Mouse (Mus musculus): ENCODE measurements around the gene Gjb1. TPM values are rescaled to one million over a fixed set of nuclear protein-coding genes. Genes with fewer than 3 reads are reported as not detected.
"Not testable (repeated sequence)": the region's sequence is repeated elsewhere in the genome, so short reads cannot be mapped to it uniquely, and the experiment has no call there.

The Gjb1 gene
- polyA plus RNA-seq (2015; fragmentation: Nextera tagmentation; extraction: Ambion mirVana), result 1.7 and 1.9 TPM in 2 replicates

GRCm38 (mm10) chrX:101376190-101376968 is at the start of gene Gjb1:
Gene Gjb1 (plus strand): TSS chrX:101376378.
- ATAC-seq (ENCODE audit: low FRiP score, low read depth), result no peak
- H3K4me3 ChIP-seq, result no peak within 1 kb of the TSS
- no peak within 1 kb of the TSS for H3K4me2 ChIP-seq
- no peaks in the 10 kb centered on the region for H3K36me3 ChIP-seq
- no peaks in the 10 kb centered on the region for H3K9me3 ChIP-seq
- WGBS, result 83% methylated on average over 7 of the region's 7 CpGs
- H3K27ac ChIP-seq (replicated peaks), result no peak within 1 kb of the TSS
- no peaks in the 10 kb centered on the region for H3K27me3 ChIP-seq
- no peak within 1 kb of the TSS for H3K9ac ChIP-seq
- H3K4me1 ChIP-seq (replicated peaks), result no peaks in the 10 kb centered on the region

- no peak overlapping the region for H3K9ac ChIP-seq
Observed at GRCm38 (mm10) chrX:101329372-101330028, 46.7 kb upstream of the Gjb1 start.

GRCm38 (mm10) chrX:101332031-101332374 is 44.2 kb upstream of the Gjb1 start:
- H3K9ac ChIP-seq, result no peak overlapping the region
- peak overlapping the region; percentile 37 for H3K4me3 ChIP-seq
- H3K4me2 ChIP-seq, result peak overlapping the region; percentile 51
- 48% methylated on average over 9 of the region's 9 CpGs for WGBS
- 0 out of 2 replicates have a peak, but pooled peaks cover 3% of the 10 kb centered on the region for H3K4me1 ChIP-seq (replicated peaks)
- H3K9me3 ChIP-seq, result no peaks in the 10 kb centered on the region
- peak overlapping the region; percentile 91 for H3K27ac ChIP-seq (replicated peaks)
- no peaks in the 10 kb centered on the region for H3K36me3 ChIP-seq
- no peaks in the 10 kb centered on the region for H3K27me3 ChIP-seq
- ATAC-seq (ENCODE audit: low FRiP score, low read depth), result peak; percentile 43

More at GRCm38 (mm10) chrX:101329372-101330028, 46.7 kb upstream of the Gjb1 start:
- Histone ChIP-seq H3K36me3 (no peaks in the 10 kb centered on the region), H3K4me3 (no peak overlapping the region), H3K4me1 (replicated peaks) (0 out of 2 replicates have a peak, but pooled peaks cover 3% of the 10 kb centered on the region), H3K27ac (replicated peaks) (peak overlapping the region; percentile 77), H3K4me2 (peak overlapping the region; percentile 15; the same call in 1 of the 2 replicates), H3K27me3 (no peaks in the 10 kb centered on the region), H3K9me3 (no peaks in the 10 kb centered on the region)
- no peak for ATAC-seq (ENCODE audit: low FRiP score, low read depth)
- WGBS, result 23% methylated on average over 7 of the region's 10 CpGs

DNA sequence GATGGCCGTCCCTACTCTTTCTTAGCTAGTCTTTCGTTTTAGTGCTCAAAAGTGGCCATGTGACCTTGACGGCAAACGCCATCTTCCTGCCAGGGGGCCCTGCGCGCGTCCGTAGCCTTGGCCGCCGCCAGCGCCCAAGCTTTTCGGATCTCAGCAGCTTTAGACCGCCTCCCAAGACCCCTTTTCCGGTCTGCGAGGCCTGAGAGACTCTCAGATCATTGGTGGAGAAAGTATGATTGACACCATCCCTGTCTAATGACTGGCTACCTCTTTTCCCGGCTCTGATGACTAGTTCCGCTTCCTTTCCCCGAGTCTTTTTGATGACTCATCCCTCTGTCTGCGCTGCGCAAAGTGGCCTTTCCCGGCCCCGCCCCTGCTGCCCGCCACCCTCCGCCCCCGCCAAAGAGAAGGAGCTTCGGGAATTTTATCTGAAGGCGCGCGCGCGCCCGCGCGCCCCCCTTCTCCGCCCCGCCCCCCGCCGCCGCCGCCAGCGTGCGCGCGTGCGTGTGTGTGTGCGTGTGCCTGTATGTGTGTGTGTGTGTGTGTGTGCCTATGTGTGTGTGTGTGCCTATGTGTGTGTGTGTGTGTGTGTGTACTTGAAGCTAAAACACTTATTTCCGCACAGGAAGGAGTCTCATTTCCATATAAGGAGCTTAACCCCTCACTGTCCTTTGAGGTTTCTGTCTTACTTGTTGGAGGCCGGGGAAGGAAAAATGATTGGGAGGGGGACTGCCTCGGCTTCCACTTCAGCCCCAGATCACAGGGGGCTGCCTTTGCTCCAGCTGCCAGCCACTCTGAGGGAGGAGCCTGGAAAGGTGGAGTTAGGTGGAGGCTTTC is 43.6 kb upstream of the Gjb1 start:
- Histone ChIP-seq H3K4me1 (replicated peaks) (0 out of 2 replicates have a peak, but pooled peaks cover 3% of the 10 kb centered on the region), H3K4me2 (peak overlapping the region; percentile 54), H3K36me3 (no peaks in the 10 kb centered on the region), H3K4me3 (peak overlapping the region; percentile 37), H3K27ac (replicated peaks) (peak overlapping the region; percentile 91), H3K9me3 (no peaks in the 10 kb centered on the region), H3K9ac (peak overlapping the region; percentile 40), H3K27me3 (no peaks in the 10 kb centered on the region)
- ATAC-seq (ENCODE audit: low FRiP score, low read depth), result peak; percentile 96
- WGBS, result 19% methylated on average over 34 of the region's 49 CpGs

DNA sequence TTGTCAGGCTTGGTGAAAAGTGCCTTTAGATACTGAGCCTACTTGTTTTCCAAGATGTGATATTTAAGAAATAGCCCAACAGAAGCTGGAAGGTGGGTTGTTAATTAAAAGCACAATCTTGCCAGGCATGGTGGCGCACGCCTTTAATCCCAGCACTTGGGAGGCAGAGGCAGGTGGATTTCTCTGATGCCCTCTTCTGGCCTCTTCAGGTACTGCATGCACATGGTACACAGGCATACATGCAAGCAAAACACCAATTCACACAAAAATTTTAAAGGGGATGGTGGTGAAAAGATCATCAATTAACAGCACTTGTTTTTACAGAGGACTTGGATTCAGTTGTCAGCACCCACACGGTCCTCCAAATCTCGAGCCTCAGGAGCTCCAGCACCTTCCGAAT is 41.6 kb upstream of the Gjb1 start:
- H3K27me3 ChIP-seq, result no peaks in the 10 kb centered on the region
- no peak overlapping the region for H3K9ac ChIP-seq
- H3K4me2 ChIP-seq, result no peak overlapping the region
- no peak overlapping the region for H3K4me3 ChIP-seq
- no peaks in the 10 kb centered on the region for H3K9me3 ChIP-seq
- no peak for ATAC-seq (ENCODE audit: low FRiP score, low read depth)
- WGBS, result 91% methylated on average over 5 of the region's 5 CpGs
- H3K27ac ChIP-seq (replicated peaks), result no peak overlapping the region
- no peaks in the 10 kb centered on the region for H3K4me1 ChIP-seq (replicated peaks)
- H3K36me3 ChIP-seq, result no peaks in the 10 kb centered on the region

GRCm38 (mm10) chrX:101338666-101339065 is 37.5 kb upstream of the Gjb1 start:
- Histone ChIP-seq H3K36me3 (no peaks in the 10 kb centered on the region), H3K4me3 (no peak overlapping the region), H3K4me2 (no peak overlapping the region), H3K4me1 (replicated peaks) (no peaks in the 10 kb centered on the region), H3K27me3 (no peaks in the 10 kb centered on the region), H3K27ac (replicated peaks) (no peak overlapping the region), H3K9ac (no peak overlapping the region), H3K9me3 (no peaks in the 10 kb centered on the region)
- WGBS, result 57% methylated on average over 4 of the region's 4 CpGs
- ATAC-seq (ENCODE audit: low FRiP score, low read depth), result no peak

GRCm38 (mm10) chrX:101342837-101343236 is 33.3 kb upstream of the Gjb1 start:
- not testable (repeated sequence) for H3K27ac ChIP-seq (replicated peaks); H3K4me3 ChIP-seq; H3K4me1 ChIP-seq (replicated peaks); H3K9ac ChIP-seq; H3K36me3 ChIP-seq; H3K9me3 ChIP-seq; ATAC-seq (ENCODE audit: low FRiP score, low read depth); H3K4me2 ChIP-seq; H3K27me3 ChIP-seq
- WGBS, result 65% methylated on average over 2 of the region's 2 CpGs

DNA sequence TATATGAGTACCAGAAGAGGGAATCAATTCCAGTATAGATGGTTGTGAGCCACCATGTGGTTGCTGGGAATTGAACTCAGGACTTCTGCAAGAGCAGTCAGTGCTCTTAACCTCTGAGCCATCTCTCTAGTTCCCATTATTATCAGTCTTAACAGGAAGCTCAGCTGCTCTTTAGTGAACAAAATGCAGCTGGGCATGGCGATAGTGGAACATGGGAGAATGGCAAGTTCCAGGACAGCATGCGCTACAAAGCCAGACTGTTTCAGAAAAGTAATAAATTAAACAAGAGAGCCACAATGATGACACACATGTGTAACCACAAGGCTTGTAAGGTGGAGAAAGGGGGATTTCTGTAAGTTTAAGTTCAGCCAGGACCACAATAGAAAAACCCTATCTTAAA is 30.7 kb upstream of the Gjb1 start:
- Histone ChIP-seq H3K4me3 (no peak overlapping the region), H3K27me3 (no peaks in the 10 kb centered on the region), H3K27ac (replicated peaks) (no peak overlapping the region), H3K9me3 (no peaks in the 10 kb centered on the region), H3K4me2 (no peak overlapping the region), H3K4me1 (replicated peaks) (no peaks in the 10 kb centered on the region), H3K36me3 (no peaks in the 10 kb centered on the region), H3K9ac (no peak overlapping the region)
- ATAC-seq (ENCODE audit: low FRiP score, low read depth), result no peak
- 94% methylated on average over 2 of the region's 2 CpGs for WGBS

DNA sequence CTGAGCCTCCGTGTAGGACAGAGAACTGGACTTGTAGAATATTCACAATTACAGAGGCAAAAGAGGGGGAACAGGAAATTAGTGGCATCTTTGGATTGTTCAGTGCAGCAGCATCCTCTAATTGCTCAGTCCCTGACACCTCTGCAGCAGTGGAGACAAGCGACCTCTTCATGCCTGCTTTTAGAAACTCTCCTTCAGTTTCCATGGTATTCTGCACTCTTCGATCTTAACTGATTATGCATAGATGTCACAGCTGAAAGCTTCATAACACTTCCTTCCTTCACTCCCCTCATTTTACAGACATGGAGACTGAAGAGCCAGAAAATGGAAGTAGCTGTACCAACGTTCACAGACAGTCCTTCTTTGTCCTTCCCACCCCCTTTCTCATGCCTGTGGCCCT is 29.7 kb upstream of the Gjb1 start:
- no peak for ATAC-seq (ENCODE audit: low FRiP score, low read depth)
- no peaks in the 10 kb centered on the region for H3K27me3 ChIP-seq
- no peak overlapping the region for H3K4me2 ChIP-seq
- no peak overlapping the region for H3K27ac ChIP-seq (replicated peaks)
- no peaks in the 10 kb centered on the region for H3K36me3 ChIP-seq
- no peak overlapping the region for H3K9ac ChIP-seq
- no peaks in the 10 kb centered on the region for H3K9me3 ChIP-seq
- 53% methylated on average over 4 of the region's 4 CpGs for WGBS
- no peak overlapping the region for H3K4me3 ChIP-seq
- H3K4me1 ChIP-seq (replicated peaks), result no peaks in the 10 kb centered on the region

DNA sequence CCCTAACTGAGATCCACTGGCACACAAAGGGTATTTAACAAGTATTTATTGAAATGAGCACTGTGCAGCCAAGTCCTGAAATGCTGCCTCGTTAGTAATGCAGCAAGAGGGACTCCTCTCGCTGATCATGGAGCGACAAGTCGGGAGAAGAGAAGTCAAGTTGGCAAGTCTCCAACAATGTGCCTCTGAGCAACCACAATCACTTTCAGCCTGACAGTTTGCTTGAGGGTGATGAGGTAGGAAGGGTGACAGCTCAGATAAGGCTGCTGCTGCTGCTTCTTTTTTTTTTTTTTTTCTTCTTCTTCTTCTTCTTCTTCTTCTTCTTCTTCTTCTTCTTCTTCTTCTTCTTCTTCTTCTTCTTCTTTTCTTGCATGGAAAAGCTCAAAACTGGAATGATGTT is 25.0 kb upstream of the Gjb1 start:
- no peak overlapping the region for H3K27ac ChIP-seq (replicated peaks)
- H3K4me1 ChIP-seq (replicated peaks), result no peaks in the 10 kb centered on the region
- H3K36me3 ChIP-seq, result no peaks in the 10 kb centered on the region
- no peaks in the 10 kb centered on the region for H3K27me3 ChIP-seq
- H3K9ac ChIP-seq, result no peak overlapping the region
- no peak overlapping the region for H3K4me3 ChIP-seq
- ATAC-seq (ENCODE audit: low FRiP score, low read depth), result no peak
- WGBS, result 55% methylated on average over 4 of the region's 4 CpGs
- no peak overlapping the region for H3K4me2 ChIP-seq
- H3K9me3 ChIP-seq, result no peaks in the 10 kb centered on the region

- not testable (repeated sequence) for H3K36me3 ChIP-seq; H3K4me1 ChIP-seq (replicated peaks)
Observed at GRCm38 (mm10) chrX:101358902-101359301, 17.3 kb upstream of the Gjb1 start.

DNA sequence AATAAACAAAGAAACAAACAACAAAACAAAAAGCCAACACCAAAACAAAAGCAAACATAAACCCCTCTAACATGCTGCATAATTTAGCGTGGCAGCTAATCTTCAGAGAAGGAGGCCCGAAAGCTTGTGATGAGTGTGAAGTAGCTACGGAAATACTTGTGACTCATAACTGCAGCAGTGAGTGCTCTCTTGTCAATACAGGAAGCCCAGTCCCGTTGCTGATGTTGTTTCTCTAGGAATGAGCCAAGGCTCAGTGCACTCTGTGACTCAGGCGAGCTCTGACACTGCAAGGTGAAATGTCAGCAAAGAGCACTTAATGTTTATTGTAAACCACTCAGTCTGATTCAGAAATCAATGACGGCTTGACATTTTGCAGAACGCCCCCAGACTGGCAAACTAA is 7.2 kb upstream of the Gjb1 start:
- no peaks in the 10 kb centered on the region for H3K9me3 ChIP-seq
- no peak overlapping the region for H3K9ac ChIP-seq
- H3K27me3 ChIP-seq, result no peaks in the 10 kb centered on the region
- no peak for ATAC-seq (ENCODE audit: low FRiP score, low read depth)
- H3K4me2 ChIP-seq, result no peak overlapping the region
- no peaks in the 10 kb centered on the region for H3K4me1 ChIP-seq (replicated peaks)
- 74% methylated on average over 7 of the region's 7 CpGs for WGBS
- no peak overlapping the region for H3K4me3 ChIP-seq
- H3K36me3 ChIP-seq, result no peaks in the 10 kb centered on the region
- no peak overlapping the region for H3K27ac ChIP-seq (replicated peaks)

More at GRCm38 (mm10) chrX:101358902-101359301, 17.3 kb upstream of the Gjb1 start:
- H3K4me3 ChIP-seq; H3K4me2 ChIP-seq; H3K27ac ChIP-seq (replicated peaks); H3K27me3 ChIP-seq; H3K9me3 ChIP-seq; ATAC-seq (ENCODE audit: low FRiP score, low read depth); H3K9ac ChIP-seq: not testable (repeated sequence)
- WGBS, result 66% methylated on average over 4 of the region's 4 CpGs
